Mouse (Mus musculus) embryonic facial prominence, embryonic 14.5 days (tissue): ENCODE results near the gene Sort1. TPM values are rescaled to one million over a fixed set of nuclear protein-coding genes. Genes with fewer than 3 reads are reported as not detected.
A peak's percentile ranks its signal among the peaks of the same experiment; 100 is the strongest.
"Not testable (repeated sequence)": the region's sequence is repeated elsewhere in the genome, so short reads cannot be mapped to it uniquely, and the experiment has no call there.

ENCODE experiments used
- ATAC-seq: fragments of 200-750 bp; cut with Nextera tagmentation; 2 replicates; pipeline ENCODE4 v1.8.0; 2017; ENCODE audit warnings: low read depth, moderate number of reproducible peaks, moderate TSS enrichment
- DNase-seq: peaks from one replicate; pipeline ENCODE4 v3.0.0-alpha.2; 2015; ENCODE audit warnings: low spot score
- H3K27ac ChIP-seq: fragments of 300-500 bp; sonication (generic); replicated peaks from 2 replicates; pipeline ENCODE4 v1.5.1; 2014; ENCODE audit warnings: low read depth, mild to moderate bottlenecking, low read length, moderate library complexity
- H3K27me3 ChIP-seq: fragments of 300-500 bp; sonication (generic); replicated peaks from 2 replicates; pipeline ENCODE4 v1.6.1; 2014; ENCODE audit warnings: low read length; ENCODE audit not compliant: control insufficient read depth, insufficient read depth
- H3K36me3 ChIP-seq: fragments of 300-500 bp; sonication (generic); 2 replicates; pipeline ENCODE4 v1.6.1; 2014; ENCODE audit warnings: low read length, mixed read lengths; ENCODE audit not compliant: control insufficient read depth, insufficient read depth
- H3K4me1 ChIP-seq: fragments of 300-500 bp; sonication (generic); 2 replicates; pipeline ENCODE4 v1.6.1; 2014; ENCODE audit warnings: antibody characterized with exemption, low read length; ENCODE audit not compliant: control insufficient read depth, insufficient read depth
- H3K4me2 ChIP-seq: fragments of 300-500 bp; sonication (generic); 2 replicates; pipeline ENCODE4 v1.6.1; 2014; ENCODE audit warnings: low read depth, mild to moderate bottlenecking, low read length, moderate library complexity, mixed read lengths
- H3K4me3 ChIP-seq: fragments of 300-500 bp; sonication (generic); 2 replicates; pipeline ENCODE4 v1.5.1; 2014; ENCODE audit warnings: low read depth, mild to moderate bottlenecking, low read length
- H3K9ac ChIP-seq: fragments of 300-500 bp; sonication (generic); 2 replicates; pipeline ENCODE4 v1.6.1; 2014; ENCODE audit warnings: low read depth, mild to moderate bottlenecking, low read length, moderate library complexity, mixed read lengths
- H3K9me3 ChIP-seq: fragments of 300-500 bp; sonication (generic); 2 replicates; pipeline ENCODE4 v1.6.1; 2016; ENCODE audit warnings: low read length; ENCODE audit not compliant: control insufficient read depth
- WGBS: fragments of 180-500 bp; shearing (Covaris S2); extraction: QIAGEN DNeasy Blood & Tissue Kit; methylation state at CpG from one replicate; pipeline ENCODE4 v1.1.7; 2014; 5-methylcytosine and 5-hydroxymethylcytosine counted together
- polyA plus RNA-seq: library from polyadenylated mRNA; unstranded; fragments of >200 nt; fragmentation: Nextera tagmentation; extraction: Ambion mirVana; gene quantifications from 2 replicates; pipeline ENCODE4 v1.2.1, GENCODE M21; 2014

Gene Sort1
- polyA plus RNA-seq, 1 experiment from 2014 or later = 18.0 TPM

DNA sequence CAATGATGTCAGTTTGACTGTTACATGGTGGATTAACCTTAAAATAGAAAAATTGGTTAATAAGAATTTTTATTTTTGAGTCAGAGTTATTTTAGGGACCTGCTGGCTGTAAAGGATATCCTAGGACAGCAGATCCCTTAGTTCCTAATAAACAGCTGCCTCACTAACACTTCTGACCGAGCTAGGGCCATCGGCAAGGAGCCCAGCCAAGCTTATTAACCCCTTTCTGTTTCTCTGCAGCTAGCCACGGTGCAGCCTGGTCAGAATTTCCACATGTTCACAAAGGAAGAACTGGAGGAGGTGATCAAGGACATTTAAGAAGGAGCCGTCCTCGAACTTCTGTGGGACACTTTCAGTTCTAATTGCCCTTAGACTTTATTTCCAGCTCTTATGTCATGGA, 4.4 kb upstream of the Sort1 start:
- not testable (repeated sequence) for DNase-seq, H3K4me1 ChIP-seq, H3K27ac ChIP-seq, H3K4me3 ChIP-seq, H3K4me2 ChIP-seq, H3K9me3 ChIP-seq, H3K27me3 ChIP-seq, ATAC-seq, H3K9ac ChIP-seq
- 78% methylated on average over 5 of the region's 5 CpGs for WGBS
- H3K36me3 ChIP-seq = peaks cover 59% of the 10 kb centered on the region

DNA sequence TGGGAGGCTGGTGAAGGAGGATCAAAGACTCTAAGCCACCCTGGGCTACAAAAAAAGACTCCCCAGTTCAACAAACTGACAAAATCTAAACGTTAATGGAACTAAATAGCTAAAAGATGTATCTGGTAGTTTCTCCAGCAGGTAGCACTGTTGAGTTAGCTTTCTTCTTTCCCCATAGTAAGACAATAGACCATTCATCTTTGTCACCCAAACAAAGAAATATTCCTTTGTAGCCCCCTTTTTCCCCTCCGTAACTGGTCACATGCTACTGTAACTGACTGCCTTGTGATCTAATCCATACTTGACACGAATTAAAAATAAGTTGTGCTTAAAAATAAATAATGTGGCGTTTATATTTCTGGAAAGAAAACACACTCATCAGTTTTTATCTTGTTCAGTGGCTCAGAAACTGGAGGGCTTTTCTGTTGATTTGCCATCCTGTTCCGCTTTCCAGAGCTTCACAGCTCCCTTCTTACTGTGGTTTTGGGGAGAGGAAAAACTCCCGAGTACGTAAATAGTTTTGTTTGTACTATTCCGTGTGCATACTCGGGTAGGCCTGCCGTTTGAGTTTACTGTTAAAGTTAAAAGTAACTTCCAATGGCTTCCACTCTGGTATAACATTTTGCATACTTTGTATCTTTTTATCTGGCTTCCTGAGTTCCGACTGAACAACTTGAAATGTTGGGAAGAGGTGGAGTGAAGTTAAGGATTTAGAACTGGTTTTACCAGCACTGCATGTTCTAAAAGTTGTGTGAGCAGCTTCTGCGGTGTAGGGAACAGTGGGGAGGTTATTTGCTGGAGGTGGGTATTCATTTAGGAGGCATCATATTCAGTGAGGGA, 1.3 kb upstream of the Sort1 start:
- ATAC-seq (no peak), DNase-seq (peak; percentile 86)
- H3K27me3 ChIP-seq = no peaks in the 10 kb centered on the region
- H3K9me3 ChIP-seq = no peaks in the 10 kb centered on the region
- WGBS = 21% methylated on average over 12 of the region's 12 CpGs
- peak overlapping the region; percentile 84 for H3K4me3 ChIP-seq
- H3K4me2 ChIP-seq = peak overlapping the region; percentile 92
- H3K9ac ChIP-seq = peak overlapping the region; percentile 83
- H3K27ac ChIP-seq = peak overlapping the region; percentile 85
- H3K36me3 ChIP-seq = peaks cover 30% of the 10 kb centered on the region
- peaks cover 31% of the 10 kb centered on the region for H3K4me1 ChIP-seq

DNA sequence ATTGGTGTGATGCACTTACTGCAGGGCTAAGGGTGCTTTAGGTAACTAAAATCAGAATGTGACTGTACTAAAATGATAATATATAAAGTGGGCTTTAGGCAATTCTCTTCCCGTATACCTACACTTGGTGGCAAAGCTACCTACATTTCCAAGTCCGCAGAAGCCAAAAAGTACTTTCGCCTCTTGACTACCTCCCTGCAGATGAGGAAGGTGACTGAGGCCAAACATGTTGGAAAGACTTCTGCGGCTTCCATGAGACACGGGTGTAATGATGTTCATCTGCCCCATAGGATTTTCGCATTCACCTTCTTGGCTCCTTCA, 681 bp upstream of the Sort1 start:
- peak overlapping the region; percentile 92 for H3K4me2 ChIP-seq
- peak overlapping the region; percentile 84 for H3K4me3 ChIP-seq
- no peaks in the 10 kb centered on the region for H3K9me3 ChIP-seq
- H3K4me1 ChIP-seq = peaks cover 36% of the 10 kb centered on the region
- DNase-seq (no peak), ATAC-seq (no peak)
- H3K36me3 ChIP-seq = peaks cover 25% of the 10 kb centered on the region
- peak overlapping the region; percentile 83 for H3K9ac ChIP-seq
- WGBS = 9% methylated on average over 6 of the region's 6 CpGs
- H3K27me3 ChIP-seq = no peaks in the 10 kb centered on the region
- peak overlapping the region; percentile 85 for H3K27ac ChIP-seq

DNA sequence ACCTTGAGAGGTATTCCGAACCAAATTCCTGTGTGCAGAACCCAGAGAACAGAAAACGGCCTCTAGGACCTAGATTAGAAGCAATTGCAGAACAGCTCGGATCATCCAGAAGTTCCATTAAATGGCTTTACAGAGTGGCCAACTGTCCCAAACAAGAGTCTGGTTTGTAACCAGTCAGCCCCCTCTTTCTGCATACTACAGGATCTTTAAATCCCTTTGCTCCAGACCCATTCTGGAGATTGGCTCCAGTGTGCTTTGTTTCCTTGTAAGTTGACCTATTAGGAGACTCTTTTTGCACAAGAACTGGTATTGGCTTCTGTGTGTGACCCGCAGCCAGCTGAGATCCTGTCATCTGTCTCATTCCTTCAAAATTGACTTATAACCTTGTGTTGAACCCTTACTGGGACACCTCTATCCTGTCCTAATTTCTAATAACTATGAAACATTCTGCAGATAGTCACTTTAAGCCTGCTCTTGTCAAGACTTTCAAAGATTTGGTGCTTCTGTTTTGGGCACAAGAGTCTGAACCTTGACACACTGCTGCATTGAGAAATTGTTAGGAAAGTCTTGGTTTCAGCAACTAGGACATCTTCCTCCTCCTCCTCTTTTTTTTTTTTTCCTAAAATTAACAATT, 1.3 kb downstream of the Sort1 start:
- no peak overlapping the region for H3K27ac ChIP-seq
- 47% methylated on average over 4 of the region's 4 CpGs for WGBS
- H3K27me3 ChIP-seq = no peaks in the 10 kb centered on the region
- H3K9me3 ChIP-seq = no peaks in the 10 kb centered on the region
- H3K4me1 ChIP-seq = peaks cover 43% of the 10 kb centered on the region
- H3K4me2 ChIP-seq = peak overlapping the region; percentile 92
- H3K9ac ChIP-seq = peak overlapping the region; percentile 83
- H3K36me3 ChIP-seq = peaks cover 6% of the 10 kb centered on the region
- peak overlapping the region; percentile 84 for H3K4me3 ChIP-seq
- no peak for DNase-seq
- no peak for ATAC-seq

DNA sequence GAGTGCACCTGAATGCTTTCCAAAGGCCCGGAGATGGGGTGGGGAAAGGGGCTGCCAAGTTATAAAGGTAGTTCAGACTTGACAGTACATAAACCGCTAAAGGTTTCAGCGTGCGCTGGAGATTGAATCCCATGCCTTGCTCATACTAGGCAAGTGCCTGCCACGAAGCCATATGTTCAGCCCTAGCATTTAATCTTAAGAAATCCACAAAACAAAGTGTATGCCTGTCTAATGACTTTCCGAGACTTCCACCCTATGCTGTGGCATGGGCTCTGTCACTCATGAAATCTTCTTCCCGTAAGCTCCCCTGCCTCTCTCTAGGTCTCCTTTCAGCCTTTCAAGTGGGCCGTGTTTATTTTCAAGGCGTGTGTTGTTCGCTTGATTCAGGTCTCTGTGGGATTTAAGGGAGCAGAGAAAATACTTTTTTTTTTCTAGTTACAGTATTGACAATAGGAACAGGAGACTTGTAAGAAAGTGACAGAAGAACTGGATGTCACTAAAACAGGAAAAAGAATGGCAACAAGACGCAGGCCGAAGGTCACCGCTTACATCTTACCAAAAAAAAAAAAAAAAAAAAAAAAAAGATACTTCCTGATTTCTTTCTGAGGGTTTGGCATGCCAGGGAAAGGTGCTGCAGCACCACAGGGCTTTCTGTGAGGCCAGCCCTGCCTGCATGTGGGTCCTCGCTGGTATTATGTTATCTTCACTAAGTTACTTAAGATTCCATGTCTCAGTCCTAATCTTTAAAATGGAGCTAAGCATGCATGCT, 3.0 kb downstream of the Sort1 start:
- Histone ChIP-seq H3K9ac (no peak overlapping the region), H3K27me3 (no peaks in the 10 kb centered on the region), H3K36me3 (no peaks in the 10 kb centered on the region), H3K4me1 (peaks cover 43% of the 10 kb centered on the region), H3K27ac (no peak overlapping the region; the same call in 1 of the 2 replicates), H3K4me3 (no peak overlapping the region), H3K9me3 (no peaks in the 10 kb centered on the region), H3K4me2 (peak overlapping the region; percentile 92; the same call in 1 of the 2 replicates)
- DNase-seq (no peak), ATAC-seq (no peak)
- 55% methylated on average over 14 of the region's 14 CpGs for WGBS

DNA sequence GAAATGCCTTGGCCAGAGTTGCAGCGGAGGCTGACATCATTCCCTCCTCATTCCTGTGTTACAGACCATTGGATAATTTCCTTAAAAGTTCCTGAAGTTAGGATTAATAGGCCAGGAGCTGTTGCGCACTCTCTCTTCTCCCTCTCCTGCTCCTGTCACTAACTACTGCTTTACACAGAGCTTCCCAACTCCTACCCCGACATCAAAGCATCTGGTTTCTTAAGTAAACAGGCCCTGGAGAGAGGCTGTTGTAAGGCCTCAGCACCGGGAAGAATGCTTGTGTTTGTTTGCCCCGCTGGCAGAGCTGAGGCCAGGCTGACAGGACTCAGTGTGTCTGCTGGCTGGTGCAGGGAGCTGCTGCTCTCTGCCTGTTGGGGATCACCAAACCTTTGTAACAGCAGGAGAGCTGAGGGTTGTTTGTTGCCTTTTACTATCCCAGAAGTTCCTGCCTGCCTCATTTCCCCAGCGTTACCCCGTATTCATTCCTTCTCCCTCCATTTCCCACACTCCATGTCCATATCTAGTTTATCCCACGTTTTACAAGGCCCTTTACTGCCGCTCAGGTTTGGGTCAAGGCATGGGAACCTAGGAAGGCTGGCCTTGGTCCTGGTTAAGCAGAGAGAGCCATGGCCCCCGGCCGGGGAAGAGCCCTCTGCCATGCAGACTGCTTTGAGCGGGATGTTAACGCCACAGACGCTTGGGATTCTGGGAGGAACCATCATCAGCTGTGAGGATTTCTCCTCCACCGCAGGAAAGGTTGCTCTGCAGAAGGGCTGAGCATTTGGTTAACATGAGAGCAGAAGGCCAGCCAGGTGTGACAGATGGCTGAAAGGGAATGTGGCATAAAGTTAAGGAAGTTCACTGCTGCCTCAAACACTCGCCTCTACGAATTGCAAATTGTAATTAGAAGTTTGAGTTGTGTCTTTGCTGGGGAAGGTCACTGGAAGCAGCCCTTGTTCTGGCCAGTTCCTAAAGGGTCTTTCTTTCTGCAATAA, 4.2 kb downstream of the Sort1 start:
- Histone ChIP-seq H3K4me2 (peak overlapping the region; percentile 31), H3K4me3 (no peak overlapping the region), H3K27me3 (no peaks in the 10 kb centered on the region), H3K27ac (peak overlapping the region; percentile 54), H3K4me1 (peaks cover 38% of the 10 kb centered on the region), H3K36me3 (no peaks in the 10 kb centered on the region), H3K9ac (peak overlapping the region; percentile 26), H3K9me3 (no peaks in the 10 kb centered on the region)
- ATAC-seq = no peak
- WGBS = 24% methylated on average over 17 of the region's 17 CpGs
- DNase-seq = peak; percentile 84

DNA sequence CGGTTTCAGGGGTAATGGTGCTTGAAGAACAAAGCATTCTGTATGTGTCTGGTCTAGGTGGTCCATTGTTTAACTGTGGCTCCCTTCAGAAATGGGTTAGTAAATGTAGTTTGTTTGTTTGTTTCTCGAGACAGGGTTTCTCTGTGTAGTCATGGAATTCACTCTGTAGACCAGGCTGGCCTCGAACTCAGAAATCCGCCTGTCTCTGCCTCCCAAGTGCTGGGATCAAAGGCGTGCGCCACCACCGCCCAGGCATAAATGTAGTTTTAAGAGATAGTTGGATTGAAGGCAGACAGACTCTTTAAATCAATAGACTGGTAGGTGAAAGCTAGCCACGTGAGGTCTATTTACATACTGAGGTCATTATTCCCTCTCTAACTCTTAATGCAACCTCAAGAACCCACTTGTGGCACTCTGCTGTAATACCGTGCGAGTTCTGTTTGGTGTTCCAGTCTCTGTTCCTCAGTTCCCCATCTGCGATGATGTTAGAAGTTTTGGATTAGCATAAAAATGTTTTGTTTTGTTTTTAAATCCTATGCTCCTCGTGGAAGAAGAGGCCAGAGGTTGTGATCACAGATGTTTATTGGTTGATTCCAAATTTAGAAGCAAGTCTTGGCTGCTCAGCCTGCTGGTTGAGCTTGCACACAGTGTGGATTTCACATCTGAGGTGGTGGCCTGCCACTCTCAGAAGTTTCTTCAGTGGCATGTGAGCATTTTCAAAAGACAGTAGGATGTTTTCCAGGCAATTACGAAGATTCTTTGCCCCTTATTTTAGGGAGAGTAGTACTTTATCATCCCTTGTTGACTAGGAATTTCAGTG, 5.6 kb downstream of the Sort1 start:
- H3K4me3 ChIP-seq = no peak overlapping the region
- H3K9ac ChIP-seq = no peak overlapping the region
- no peak overlapping the region for H3K4me2 ChIP-seq
- no peak overlapping the region for H3K27ac ChIP-seq
- peaks cover 34% of the 10 kb centered on the region for H3K4me1 ChIP-seq
- WGBS = 79% methylated on average over 13 of the region's 13 CpGs
- no peaks in the 10 kb centered on the region for H3K36me3 ChIP-seq
- DNase-seq (no peak), ATAC-seq (no peak)
- no peaks in the 10 kb centered on the region for H3K27me3 ChIP-seq
- no peaks in the 10 kb centered on the region for H3K9me3 ChIP-seq
